Mouse (Mus musculus): ENCODE measurements around the gene Bricd5.
"Not testable (repeated sequence)": the region's sequence is repeated elsewhere in the genome, so short reads cannot be mapped to it uniquely, and the experiment has no call there.

Gene Bricd5

GRCm38 (mm10) chr17:24473612-24474275 lies at the start of gene Bricd5:
TSS of gene Bricd5 (plus strand) at chr17:24473884.
- no peak for DNase-seq

DNA sequence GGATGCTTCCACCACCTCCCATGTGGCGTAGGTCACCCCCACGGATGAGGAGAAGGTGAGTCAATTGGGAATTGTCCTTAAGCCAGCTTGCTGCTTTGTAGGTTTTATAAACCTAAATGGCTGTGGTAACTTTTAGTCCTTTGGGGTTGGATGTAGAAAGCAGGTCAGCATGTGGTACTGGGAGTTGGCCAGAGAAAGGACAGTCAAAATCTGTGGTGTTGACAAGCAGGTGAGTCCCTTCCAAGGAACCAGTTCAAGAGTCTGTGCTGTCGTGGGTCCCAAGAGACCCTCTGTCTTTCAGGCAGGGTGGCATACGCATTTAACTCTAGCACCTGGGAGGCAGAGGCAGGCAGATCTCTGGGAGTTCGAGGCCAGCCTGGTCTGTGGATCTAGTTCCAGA lies 49.2 kb upstream of the Bricd5 start:
- DNase-seq: no peak

DNA sequence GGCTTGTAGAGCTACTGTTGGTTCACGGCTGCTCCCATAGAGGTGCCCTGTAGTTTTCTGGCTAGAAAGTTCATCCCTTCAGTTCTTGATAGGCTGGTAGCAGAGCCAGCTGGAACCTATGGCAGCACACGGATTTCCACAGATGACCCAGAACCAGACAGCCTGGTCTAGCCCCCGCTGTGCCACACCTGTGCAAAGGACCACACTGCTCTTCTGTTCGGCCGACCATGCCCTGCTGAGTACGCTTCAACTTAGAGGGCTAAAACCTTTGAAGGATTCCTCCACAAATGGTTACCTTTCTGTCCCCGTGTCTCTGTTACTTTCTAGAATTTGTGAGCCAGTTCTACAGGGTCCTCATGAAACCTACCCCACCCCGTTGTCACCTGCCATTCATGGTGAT lies 48.4 kb upstream of the Bricd5 start:
- DNase-seq: not testable (repeated sequence)

GRCm38 (mm10) chr17:24425905-24426304 lies 47.8 kb upstream of the Bricd5 start:
- DNase-seq: no peak

GRCm38 (mm10) chr17:24426471-24427169 lies 47.1 kb upstream of the Bricd5 start, which contains the start of gene Eci1:
TSS of gene Eci1 (plus strand) at chr17:24426641.
- DNase-seq: peak; percentile 97

- DNase-seq: peak; percentile 37
These were observed 46.5 kb upstream of the Bricd5 start for GRCm38 (mm10) chr17:24427170-24427557.

GRCm38 (mm10) chr17:24429201-24429983 lies 44.3 kb upstream of the Bricd5 start:
- DNase-seq: no peak

GRCm38 (mm10) chr17:24437016-24437415 lies 36.7 kb upstream of the Bricd5 start:
- peak; percentile 70 for DNase-seq

DNA sequence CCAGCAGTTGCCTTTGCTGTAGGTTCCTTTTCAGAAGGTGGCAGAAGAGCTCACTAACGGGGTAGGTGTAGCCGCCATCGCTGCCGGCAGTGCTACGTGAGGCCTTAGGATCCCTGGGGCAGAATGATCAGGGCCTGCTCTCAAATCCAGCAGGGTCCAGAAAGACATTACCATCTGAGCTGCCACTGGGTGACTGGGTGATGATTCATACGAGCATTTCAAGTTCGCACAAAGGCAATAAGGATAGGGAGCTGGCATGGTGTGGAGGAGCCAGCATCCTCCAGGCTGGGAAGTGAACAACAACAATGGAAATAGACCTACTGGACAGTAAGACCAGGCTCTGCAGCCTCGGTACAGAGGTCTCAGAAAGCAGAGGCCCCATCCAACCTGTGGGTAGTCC lies 33.3 kb upstream of the Bricd5 start:
- DNase-seq: no peak

- DNase-seq: peak; percentile 46
These were observed 32.5 kb upstream of the Bricd5 start for GRCm38 (mm10) chr17:24441148-24441547.

GRCm38 (mm10) chr17:24442107-24442506 lies 31.6 kb upstream of the Bricd5 start:
- DNase-seq: no peak

GRCm38 (mm10) chr17:24442632-24443155 lies 31.0 kb upstream of the Bricd5 start, which contains the start of gene Dnase1l2:
TSS of gene Dnase1l2 (minus strand) at chr17:24443105.
- DNase-seq: no peak

- no peak for DNase-seq
These were observed 30.3 kb upstream of the Bricd5 start for GRCm38 (mm10) chr17:24443409-24443808.

GRCm38 (mm10) chr17:24446590-24446989 lies 27.1 kb upstream of the Bricd5 start:
- DNase-seq: no peak

DNA sequence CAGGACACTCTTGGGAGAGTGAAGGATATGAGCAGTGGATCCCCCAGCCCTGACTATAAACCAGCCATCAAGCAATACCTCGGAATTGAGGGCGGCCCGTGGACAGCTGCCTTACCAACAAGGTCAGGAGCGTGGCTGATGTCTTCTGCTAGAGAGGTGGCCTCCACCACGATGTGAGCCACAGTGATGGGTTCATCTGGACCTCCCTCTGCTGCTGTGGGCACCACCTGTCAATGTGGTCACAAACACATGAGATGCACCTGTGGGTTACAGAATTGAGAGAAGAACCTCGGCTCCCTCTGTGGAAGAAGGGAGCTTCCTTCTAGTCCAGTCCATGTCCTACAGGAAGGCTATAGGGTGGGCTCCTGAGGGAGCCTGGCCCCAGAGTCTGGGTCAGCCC lies 24.2 kb upstream of the Bricd5 start:
- DNase-seq: no peak

DNA sequence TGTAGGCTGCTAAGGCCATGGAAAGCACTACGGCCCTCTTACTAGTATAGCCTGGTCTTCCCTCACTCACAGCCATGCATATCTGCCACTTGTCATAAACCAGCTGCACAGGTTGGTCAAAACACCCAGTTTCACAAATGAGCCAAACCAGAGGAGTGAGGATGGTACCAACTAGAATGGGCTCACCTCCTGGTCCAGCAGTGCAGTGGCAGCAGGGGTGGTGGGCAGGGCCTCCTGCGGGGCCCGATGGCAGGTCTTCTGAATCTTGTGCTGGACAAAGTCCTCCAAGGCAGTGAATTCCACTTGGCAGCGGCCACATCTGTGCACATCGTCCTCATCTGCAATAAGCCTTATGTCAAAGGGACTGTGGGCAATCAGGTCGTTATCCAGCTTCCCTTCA lies 22.5 kb upstream of the Bricd5 start:
- no peak for DNase-seq

- no peak for DNase-seq
These were observed 20.3 kb upstream of the Bricd5 start for GRCm38 (mm10) chr17:24453372-24453771.

- DNase-seq: no peak
These were observed 19.4 kb upstream of the Bricd5 start for GRCm38 (mm10) chr17:24454218-24454755.

- DNase-seq: peak; percentile 100
These were observed 18.7 kb upstream of the Bricd5 start for GRCm38 (mm10) chr17:24454756-24455522.

DNA sequence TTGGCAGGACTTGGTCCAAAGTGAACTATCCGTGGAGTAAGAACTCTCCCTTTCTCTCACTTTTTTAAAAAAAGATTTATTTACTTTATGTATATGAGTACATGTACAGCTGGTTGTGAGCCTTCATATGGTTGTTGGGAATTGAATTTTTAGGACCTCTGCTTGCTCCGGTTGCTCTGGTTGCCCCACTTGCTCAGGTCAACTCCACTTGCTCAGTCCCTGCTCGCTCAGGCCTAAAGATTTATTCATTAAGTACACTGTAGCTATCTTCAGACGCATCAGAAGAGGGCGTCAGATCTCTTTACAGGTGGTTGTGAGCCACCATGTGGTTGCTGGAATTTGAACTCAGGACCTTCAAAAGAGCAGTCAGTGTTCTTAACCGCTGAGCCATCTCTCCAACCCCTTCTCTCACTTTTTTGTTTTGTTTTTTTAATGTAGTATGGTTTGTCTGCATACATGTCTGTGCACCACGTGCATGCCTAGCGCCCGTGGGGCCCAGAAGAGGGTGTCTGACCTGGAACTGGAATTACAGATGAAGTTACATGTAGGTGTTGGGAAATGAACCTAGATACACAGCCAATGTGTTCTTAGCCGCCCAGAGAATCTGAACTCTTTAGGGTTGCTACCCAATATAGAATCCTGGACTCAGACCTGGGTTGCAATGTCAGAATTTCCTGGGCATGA lies 18.0 kb upstream of the Bricd5 start:
- not testable (repeated sequence) for DNase-seq

DNA sequence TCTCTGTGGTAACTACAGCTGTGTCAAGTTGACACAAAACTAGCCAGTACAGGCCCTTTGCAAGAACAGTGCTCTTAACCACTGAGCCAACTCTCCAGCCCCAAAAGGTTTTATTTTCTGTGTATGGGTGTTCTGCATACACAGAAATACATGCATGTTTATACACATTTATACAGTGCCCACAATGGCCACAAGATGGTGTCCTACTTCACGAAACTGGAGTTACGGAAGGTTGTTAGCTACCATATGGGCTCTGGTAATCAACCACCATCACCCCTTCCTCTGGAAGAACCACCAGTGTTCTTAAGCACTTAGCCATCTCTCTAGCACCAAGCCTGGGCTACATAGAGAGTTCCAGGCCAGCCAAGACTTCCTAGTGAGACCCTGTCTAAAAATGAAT lies 12.1 kb upstream of the Bricd5 start:
- DNase-seq: peak; percentile 69

- no peak for DNase-seq
These were observed 10.8 kb upstream of the Bricd5 start for GRCm38 (mm10) chr17:24462932-24463331.

All from retina, postnatal 1 day (tissue).